Mouse (Mus musculus): ENCODE measurements around the gene Fbln1. TPM values are rescaled to one million over a fixed set of nuclear protein-coding genes. Genes with fewer than 3 reads are reported as not detected.

Gene Fbln1
- polyA plus RNA-seq, 1 experiment from 2014 or later, result 7.0 TPM

- ATAC-seq (ENCODE audit: low read depth), result no peak
- Histone ChIP-seq H3K4me3 (ENCODE audit: low read depth, low read length) (no peak overlapping the region), H3K4me2 (ENCODE audit: low read depth, low read length) (no peak overlapping the region), H3K36me3 (ENCODE audit: control insufficient read depth, insufficient read depth) (no peaks in the 10 kb centered on the region), H3K27ac (ENCODE audit: low read length) (no peak overlapping the region), H3K4me1 (ENCODE audit: control insufficient read depth, low read depth, low read length) (no peaks in the 10 kb centered on the region), H3K9me3 (replicated peaks; ENCODE audit: control insufficient read depth, low read length) (no peaks in the 10 kb centered on the region), H3K9ac (ENCODE audit: low read depth, low read length) (no peak overlapping the region), H3K27me3 (ENCODE audit: control insufficient read depth, insufficient read depth, low read depth, low read length) (no peaks in the 10 kb centered on the region)
- 78% methylated on average over 4 of the region's 4 CpGs for WGBS (ENCODE audit: insufficient replicate concordance)
These were observed 34.3 kb downstream of the Fbln1 start for GRCm38 (mm10) chr15:85240086-85240485.

GRCm38 (mm10) chr15:85241856-85242255 lies 36.1 kb downstream of the Fbln1 start:
- H3K9ac ChIP-seq (ENCODE audit: low read depth, low read length), result no peak overlapping the region
- no peak overlapping the region for H3K4me2 ChIP-seq (ENCODE audit: low read depth, low read length)
- H3K4me3 ChIP-seq (ENCODE audit: low read depth, low read length), result no peak overlapping the region
- no peaks in the 10 kb centered on the region for H3K9me3 ChIP-seq (replicated peaks; ENCODE audit: control insufficient read depth, low read length)
- no peak for ATAC-seq (ENCODE audit: low read depth)
- no peak overlapping the region for H3K27ac ChIP-seq (ENCODE audit: low read length)
- no peaks in the 10 kb centered on the region for H3K4me1 ChIP-seq (ENCODE audit: control insufficient read depth, low read depth, low read length)
- WGBS (ENCODE audit: insufficient replicate concordance), result 67% methylated on average over 7 of the region's 7 CpGs
- no peaks in the 10 kb centered on the region for H3K27me3 ChIP-seq (ENCODE audit: control insufficient read depth, insufficient read depth, low read depth, low read length)
- H3K36me3 ChIP-seq (ENCODE audit: control insufficient read depth, insufficient read depth), result no peaks in the 10 kb centered on the region

- no peak overlapping the region for H3K4me2 ChIP-seq (ENCODE audit: low read depth, low read length)
- no peaks in the 10 kb centered on the region for H3K9me3 ChIP-seq (replicated peaks; ENCODE audit: control insufficient read depth, low read length)
- no peak overlapping the region for H3K4me3 ChIP-seq (ENCODE audit: low read depth, low read length)
- WGBS (ENCODE audit: insufficient replicate concordance), result 70% methylated on average over 13 of the region's 13 CpGs
- H3K27me3 ChIP-seq (ENCODE audit: control insufficient read depth, insufficient read depth, low read depth, low read length), result no peaks in the 10 kb centered on the region
- H3K27ac ChIP-seq (ENCODE audit: low read length), result no peak overlapping the region
- H3K4me1 ChIP-seq (ENCODE audit: control insufficient read depth, low read depth, low read length), result no peaks in the 10 kb centered on the region
- no peak for ATAC-seq (ENCODE audit: low read depth)
- H3K36me3 ChIP-seq (ENCODE audit: control insufficient read depth, insufficient read depth), result no peaks in the 10 kb centered on the region
- no peak overlapping the region for H3K9ac ChIP-seq (ENCODE audit: low read depth, low read length)
These were observed 38.8 kb downstream of the Fbln1 start for GRCm38 (mm10) chr15:85244414-85245161.

GRCm38 (mm10) chr15:85245241-85246010 lies 39.7 kb downstream of the Fbln1 start:
- no peak overlapping the region for H3K27ac ChIP-seq (ENCODE audit: low read length)
- no peak overlapping the region for H3K4me2 ChIP-seq (ENCODE audit: low read depth, low read length)
- 66% methylated on average over 5 of the region's 5 CpGs for WGBS (ENCODE audit: insufficient replicate concordance)
- no peaks in the 10 kb centered on the region for H3K27me3 ChIP-seq (ENCODE audit: control insufficient read depth, insufficient read depth, low read depth, low read length)
- no peaks in the 10 kb centered on the region for H3K9me3 ChIP-seq (replicated peaks; ENCODE audit: control insufficient read depth, low read length)
- H3K4me1 ChIP-seq (ENCODE audit: control insufficient read depth, low read depth, low read length), result no peaks in the 10 kb centered on the region
- H3K4me3 ChIP-seq (ENCODE audit: low read depth, low read length), result no peak overlapping the region
- H3K9ac ChIP-seq (ENCODE audit: low read depth, low read length), result no peak overlapping the region
- no peak for ATAC-seq (ENCODE audit: low read depth)
- H3K36me3 ChIP-seq (ENCODE audit: control insufficient read depth, insufficient read depth), result no peaks in the 10 kb centered on the region

- 77% methylated on average over 5 of the region's 5 CpGs for WGBS (ENCODE audit: insufficient replicate concordance)
- Histone ChIP-seq H3K4me3 (ENCODE audit: low read depth, low read length) (no peak overlapping the region), H3K4me2 (ENCODE audit: low read depth, low read length) (no peak overlapping the region), H3K36me3 (ENCODE audit: control insufficient read depth, insufficient read depth) (no peaks in the 10 kb centered on the region), H3K4me1 (ENCODE audit: control insufficient read depth, low read depth, low read length) (no peaks in the 10 kb centered on the region), H3K27ac (ENCODE audit: low read length) (no peak overlapping the region), H3K9ac (ENCODE audit: low read depth, low read length) (no peak overlapping the region), H3K9me3 (replicated peaks; ENCODE audit: control insufficient read depth, low read length) (no peaks in the 10 kb centered on the region), H3K27me3 (ENCODE audit: control insufficient read depth, insufficient read depth, low read depth, low read length) (no peaks in the 10 kb centered on the region)
- no peak for ATAC-seq (ENCODE audit: low read depth)
These were observed 40.3 kb downstream of the Fbln1 start for GRCm38 (mm10) chr15:85246016-85246415.

GRCm38 (mm10) chr15:85246936-85247335 lies 41.2 kb downstream of the Fbln1 start:
- no peaks in the 10 kb centered on the region for H3K36me3 ChIP-seq (ENCODE audit: control insufficient read depth, insufficient read depth)
- no peaks in the 10 kb centered on the region for H3K4me1 ChIP-seq (ENCODE audit: control insufficient read depth, low read depth, low read length)
- H3K27ac ChIP-seq (ENCODE audit: low read length), result no peak overlapping the region
- H3K27me3 ChIP-seq (ENCODE audit: control insufficient read depth, insufficient read depth, low read depth, low read length), result no peaks in the 10 kb centered on the region
- H3K4me2 ChIP-seq (ENCODE audit: low read depth, low read length), result no peak overlapping the region
- no peaks in the 10 kb centered on the region for H3K9me3 ChIP-seq (replicated peaks; ENCODE audit: control insufficient read depth, low read length)
- 66% methylated on average over 6 of the region's 6 CpGs for WGBS (ENCODE audit: insufficient replicate concordance)
- H3K9ac ChIP-seq (ENCODE audit: low read depth, low read length), result no peak overlapping the region
- no peak for ATAC-seq (ENCODE audit: low read depth)
- H3K4me3 ChIP-seq (ENCODE audit: low read depth, low read length), result no peak overlapping the region

- Histone ChIP-seq H3K27me3 (ENCODE audit: control insufficient read depth, insufficient read depth, low read depth, low read length) (no peaks in the 10 kb centered on the region), H3K4me3 (ENCODE audit: low read depth, low read length) (no peak overlapping the region), H3K4me1 (ENCODE audit: control insufficient read depth, low read depth, low read length) (no peaks in the 10 kb centered on the region), H3K9me3 (replicated peaks; ENCODE audit: control insufficient read depth, low read length) (no peaks in the 10 kb centered on the region), H3K4me2 (ENCODE audit: low read depth, low read length) (no peak overlapping the region), H3K27ac (ENCODE audit: low read length) (no peak overlapping the region), H3K9ac (ENCODE audit: low read depth, low read length) (no peak overlapping the region), H3K36me3 (ENCODE audit: control insufficient read depth, insufficient read depth) (no peaks in the 10 kb centered on the region)
- WGBS (ENCODE audit: insufficient replicate concordance), result 69% methylated on average over 5 of the region's 5 CpGs
- ATAC-seq (ENCODE audit: low read depth), result no peak
These were observed 42.6 kb downstream of the Fbln1 start for GRCm38 (mm10) chr15:85248311-85248710.

- Histone ChIP-seq H3K9ac (ENCODE audit: low read depth, low read length) (no peak overlapping the region), H3K27ac (ENCODE audit: low read length) (no peak overlapping the region), H3K9me3 (replicated peaks; ENCODE audit: control insufficient read depth, low read length) (no peaks in the 10 kb centered on the region), H3K36me3 (ENCODE audit: control insufficient read depth, insufficient read depth) (no peaks in the 10 kb centered on the region), H3K4me1 (ENCODE audit: control insufficient read depth, low read depth, low read length) (no peaks in the 10 kb centered on the region), H3K4me3 (ENCODE audit: low read depth, low read length) (no peak overlapping the region), H3K27me3 (ENCODE audit: control insufficient read depth, insufficient read depth, low read depth, low read length) (no peaks in the 10 kb centered on the region), H3K4me2 (ENCODE audit: low read depth, low read length) (no peak overlapping the region)
- WGBS (ENCODE audit: insufficient replicate concordance), result 49% methylated on average over 5 of the region's 5 CpGs
- ATAC-seq (ENCODE audit: low read depth), result no peak
These were observed 43.5 kb downstream of the Fbln1 start for GRCm38 (mm10) chr15:85249252-85249651.

- H3K9ac ChIP-seq (ENCODE audit: low read depth, low read length), result no peak overlapping the region
- no peak overlapping the region for H3K27ac ChIP-seq (ENCODE audit: low read length)
- H3K4me3 ChIP-seq (ENCODE audit: low read depth, low read length), result no peak overlapping the region
- WGBS (ENCODE audit: insufficient replicate concordance), result 38% methylated on average over 2 of the region's 2 CpGs
- no peak overlapping the region for H3K4me2 ChIP-seq (ENCODE audit: low read depth, low read length)
- no peaks in the 10 kb centered on the region for H3K9me3 ChIP-seq (replicated peaks; ENCODE audit: control insufficient read depth, low read length)
- no peaks in the 10 kb centered on the region for H3K4me1 ChIP-seq (ENCODE audit: control insufficient read depth, low read depth, low read length)
- H3K27me3 ChIP-seq (ENCODE audit: control insufficient read depth, insufficient read depth, low read depth, low read length), result no peaks in the 10 kb centered on the region
- ATAC-seq (ENCODE audit: low read depth), result no peak
- H3K36me3 ChIP-seq (ENCODE audit: control insufficient read depth, insufficient read depth), result no peaks in the 10 kb centered on the region
These were observed 44.7 kb downstream of the Fbln1 start for GRCm38 (mm10) chr15:85250436-85250835.
